Mouse (Mus musculus) liver, embryonic 14.5 days (tissue): ENCODE results near the gene Rnase12. TPM values are rescaled to one million over a fixed set of nuclear protein-coding genes. Genes with fewer than 3 reads are reported as not detected.

ENCODE experiments used
- ATAC-seq: fragments of 200-750 bp; cut with Nextera tagmentation; 2 replicates; pipeline ENCODE4 v1.8.0; 2017; ENCODE audit warnings: moderate number of reproducible peaks, mild to moderate bottlenecking, moderate library complexity; ENCODE audit not compliant: insufficient read depth
- DNase-seq, 3 experiments: peaks; one replicate each; pipeline ENCODE4 v3.0.0-alpha.2; 2012 to 2013; ENCODE audit warnings: low read depth in 3 of 3, low spot score in 3 of 3
- H3K27ac ChIP-seq: fragments of 300-500 bp; sonication (generic); 2 replicates; pipeline ENCODE4 v1.5.1; 2014; ENCODE audit warnings: moderate library complexity, mild to moderate bottlenecking, control low read depth, inconsistent platforms
- H3K27me3 ChIP-seq: fragments of 300-500 bp; sonication (generic); 2 replicates; pipeline ENCODE4 v1.6.1; 2014; ENCODE audit warnings: mild to moderate bottlenecking, low read length, moderate library complexity; ENCODE audit not compliant: control insufficient read depth, insufficient read depth
- H3K36me3 ChIP-seq: fragments of 300-500 bp; sonication (generic); replicated peaks from 2 replicates; pipeline ENCODE4 v1.6.1; 2014; ENCODE audit warnings: low read depth; ENCODE audit not compliant: control insufficient read depth, insufficient read depth
- H3K4me1 ChIP-seq, 2 experiments: fragments of 200-500 bp in 1 of 2; fragments of 300-500 bp in 1 of 2; sonication (generic) in 1 of 2; replicated peaks; 2 replicates each; pipeline ENCODE4 v1.6.1; 2012 to 2014; ENCODE audit warnings: antibody characterized with exemption in 1 of 2, inconsistent platforms in 1 of 2, low read length in 1 of 2; ENCODE audit not compliant: control insufficient read depth in 2 of 2, insufficient read depth in 2 of 2
- H3K4me2 ChIP-seq: fragments of 300-500 bp; sonication (generic); 2 replicates; pipeline ENCODE4 v1.6.1; 2014; ENCODE audit warnings: low read depth, mild to moderate bottlenecking, control low read depth, moderate library complexity
- H3K4me3 ChIP-seq, 2 experiments: fragments of 200-500 bp in 1 of 2; fragments of 300-500 bp in 1 of 2; sonication (generic) in 1 of 2; 2 replicates each; pipeline ENCODE4 v1.5.1; 2012 to 2014; ENCODE audit warnings: low read depth in 2 of 2, low read length in 2 of 2, mild to moderate bottlenecking in 2 of 2, control low read depth in 1 of 2, inconsistent platforms in 1 of 2, moderate library complexity in 1 of 2; ENCODE audit not compliant: insufficient read depth in 1 of 2
- H3K9ac ChIP-seq: fragments of 300-500 bp; sonication (generic); replicated peaks from 2 replicates; pipeline ENCODE4 v1.6.1; 2014; ENCODE audit warnings: mild to moderate bottlenecking, control low read depth, moderate library complexity
- H3K9me3 ChIP-seq: fragments of 300-500 bp; sonication (generic); 2 replicates; pipeline ENCODE4 v1.6.1; 2016; ENCODE audit warnings: low read length, mixed read lengths; ENCODE audit not compliant: control insufficient read depth
- CTCF ChIP-seq: IDR thresholded peaks from 2 replicates; pipeline ENCODE4 v1.5.1; 2016; ENCODE audit warnings: antibody characterized with exemption, low read depth, control low read depth
- EP300 ChIP-seq: IDR thresholded peaks from 2 replicates; pipeline ENCODE4 v1.6.1; 2016; ENCODE audit warnings: antibody characterized with exemption, low read depth
- WGBS: fragments of 180-500 bp; shearing (Covaris S2); extraction: QIAGEN DNeasy Blood & Tissue Kit; methylation state at CpG from one replicate; pipeline ENCODE4 v1.1.7; 2014; ENCODE audit not compliant: insufficient replicate concordance; 5-methylcytosine and 5-hydroxymethylcytosine counted together
- polyA plus RNA-seq, 2 experiments: library from polyadenylated mRNA; depleted of rRNA in 1 of 2; stranded (reverse) in 1 of 2; unstranded in 1 of 2; fragments of >200 nt; fragmentation: Nextera tagmentation in 1 of 2; extraction: Ambion mirVana in 1 of 2; gene quantifications; 2 replicates each; pipeline versions ENCODE4 v1.2.1 to v1.2.3; 2012 to 2014

Gene Rnase12
- polyA plus RNA-seq, 2 experiments, result 0.95 to 1.8 TPM

- no peak overlapping the region for H3K9ac ChIP-seq
- H3K4me3 ChIP-seq, result no peak overlapping the region
- TF ChIP-seq EP300, result no peak
- no peak for TF ChIP-seq CTCF
- WGBS, result 54% methylated on average over 4 of the region's 4 CpGs
- H3K4me1 ChIP-seq, result peaks cover 0 to 1% of the 10 kb centered on the region in 2 experiments; a peak in 1 of 4 replicates
- H3K27ac ChIP-seq, result no peak overlapping the region
- no peaks in the 10 kb centered on the region for H3K36me3 ChIP-seq
- H3K27me3 ChIP-seq, result no peaks in the 10 kb centered on the region
- ATAC-seq, result no peak
- DNase-seq, result no peak
- no peak overlapping the region for H3K4me2 ChIP-seq
- H3K9me3 ChIP-seq, result no peaks in the 10 kb centered on the region
These were observed 21.2 kb downstream of the Rnase12 start for GRCm38 (mm10) chr14:51036214-51036613.

- Histone ChIP-seq H3K36me3 (no peaks in the 10 kb centered on the region), H3K4me3 (no peak overlapping the region), H3K9ac (no peak overlapping the region), H3K27me3 (no peaks in the 10 kb centered on the region), H3K4me2 (no peak overlapping the region), H3K27ac (no peak overlapping the region), H3K9me3 (no peaks in the 10 kb centered on the region), H3K4me1 (peaks cover 0 to 1% of the 10 kb centered on the region in 2 experiments; a peak in 1 of 4 replicates)
- TF ChIP-seq CTCF (no peak), EP300 (no peak)
- WGBS, result 50% methylated on average over 1 of the region's 1 CpGs
- no peak for DNase-seq
- ATAC-seq, result no peak
These were observed 22.3 kb downstream of the Rnase12 start for GRCm38 (mm10) chr14:51035206-51035605.

GRCm38 (mm10) chr14:51027387-51028155 lies 29.9 kb downstream of the Rnase12 start:
- H3K9me3 ChIP-seq, result no peaks in the 10 kb centered on the region
- H3K4me1 ChIP-seq, result no peaks in the 10 kb centered on the region
- H3K36me3 ChIP-seq, result no peaks in the 10 kb centered on the region
- H3K9ac ChIP-seq, result no peak overlapping the region
- H3K4me3 ChIP-seq, result no peak overlapping the region
- H3K27me3 ChIP-seq, result no peaks in the 10 kb centered on the region
- H3K4me2 ChIP-seq, result no peak overlapping the region
- WGBS, result 53% methylated on average over 3 of the region's 3 CpGs
- H3K27ac ChIP-seq, result no peak overlapping the region
- TF ChIP-seq EP300, result no peak
- no peak for TF ChIP-seq CTCF
- ATAC-seq (no peak), DNase-seq (no peak)

GRCm38 (mm10) chr14:51026391-51027133 lies 30.9 kb downstream of the Rnase12 start:
- ATAC-seq, result no peak
- H3K36me3 ChIP-seq, result no peaks in the 10 kb centered on the region
- peak; percentile 51 to 64 (median 54) for DNase-seq

GRCm38 (mm10) chr14:51024820-51025219 lies 32.6 kb downstream of the Rnase12 start:
- DNase-seq (no peak), ATAC-seq (no peak)
- H3K9ac ChIP-seq, result no peak overlapping the region
- H3K36me3 ChIP-seq, result no peaks in the 10 kb centered on the region
- no peaks in the 10 kb centered on the region for H3K4me1 ChIP-seq
- no peak overlapping the region for H3K4me3 ChIP-seq
- no peaks in the 10 kb centered on the region for H3K27me3 ChIP-seq
- H3K9me3 ChIP-seq, result no peaks in the 10 kb centered on the region
- TF ChIP-seq EP300, result no peak
- TF ChIP-seq CTCF, result no peak
- no peak overlapping the region for H3K4me2 ChIP-seq
- 23% methylated on average over 1 of the region's 1 CpGs for WGBS
- H3K27ac ChIP-seq, result no peak overlapping the region

More at GRCm38 (mm10) chr14:51026391-51027133, 30.9 kb downstream of the Rnase12 start:
- Histone ChIP-seq H3K4me3 (no peak overlapping the region), H3K4me1 (no peaks in the 10 kb centered on the region), H3K9ac (no peak overlapping the region), H3K27me3 (no peaks in the 10 kb centered on the region), H3K9me3 (no peaks in the 10 kb centered on the region), H3K4me2 (no peak overlapping the region), H3K27ac (no peak overlapping the region)
- 27% methylated on average over 5 of the region's 5 CpGs for WGBS
- peak; percentile 79 for TF ChIP-seq CTCF
- TF ChIP-seq EP300, result no peak
